Mouse (Mus musculus) liver, adult (tissue): Measurements from ENCODE around the gene Vasp.

Experiments
- GATA4 ChIP-seq: IDR thresholded peaks from 2 replicates; pipeline ENCODE4 v1.6.1; 2014; ENCODE audit warnings: mild to moderate bottlenecking, low read length; ENCODE audit not compliant: insufficient replicate concordance

Gene Vasp

GRCm38 (mm10) chr7:19217944-19218343 is 53.7 kb downstream of the Vasp start:
- TF ChIP-seq GATA4, result no peak

- TF ChIP-seq GATA4, result no peak
Measured at GRCm38 (mm10) chr7:19217492-19217891, 54.1 kb downstream of the Vasp start.

GRCm38 (mm10) chr7:19214940-19215339 is 56.7 kb downstream of the Vasp start:
- TF ChIP-seq GATA4, result no peak

DNA sequence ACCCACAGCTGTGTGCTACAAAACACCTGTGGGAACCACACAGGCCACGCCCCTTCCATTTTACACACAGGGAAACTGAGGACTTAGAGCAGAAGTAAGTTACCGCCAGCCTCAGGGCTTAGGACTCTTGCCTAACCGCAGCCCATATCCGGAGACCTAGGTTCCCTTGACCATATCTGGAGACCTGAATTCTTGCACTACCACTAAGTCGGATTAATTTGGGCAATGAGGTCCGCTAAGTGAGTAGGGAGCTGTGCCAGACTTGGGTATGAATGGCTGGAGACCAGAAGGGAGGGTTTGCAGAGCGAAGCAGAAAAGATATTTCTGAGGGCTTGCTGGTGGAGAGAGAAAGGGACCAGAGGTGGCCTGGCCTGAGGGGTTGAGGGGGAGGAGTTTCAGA is 57.2 kb downstream of the Vasp start:
- TF ChIP-seq GATA4, result no peak

DNA sequence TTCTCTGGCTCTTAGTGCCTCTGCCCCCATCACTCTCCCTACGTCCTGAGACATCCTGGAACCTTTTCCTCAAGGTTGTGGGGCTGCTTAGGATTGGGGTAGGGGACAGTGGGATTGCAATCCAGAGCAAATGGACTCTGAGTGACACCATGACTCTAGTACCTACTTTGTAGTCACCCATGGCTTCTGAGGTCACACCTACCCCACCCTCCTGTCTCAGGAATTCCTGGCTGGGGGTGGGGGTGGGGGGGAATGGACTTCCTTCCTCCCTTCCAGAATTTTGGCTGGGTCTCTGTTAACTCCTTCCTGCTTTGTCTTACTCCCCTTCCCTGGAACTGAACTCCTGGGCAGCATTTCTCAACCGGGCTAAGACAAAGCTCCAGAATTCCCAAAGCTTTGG is 58.2 kb downstream of the Vasp start:
- TF ChIP-seq GATA4, result no peak

DNA sequence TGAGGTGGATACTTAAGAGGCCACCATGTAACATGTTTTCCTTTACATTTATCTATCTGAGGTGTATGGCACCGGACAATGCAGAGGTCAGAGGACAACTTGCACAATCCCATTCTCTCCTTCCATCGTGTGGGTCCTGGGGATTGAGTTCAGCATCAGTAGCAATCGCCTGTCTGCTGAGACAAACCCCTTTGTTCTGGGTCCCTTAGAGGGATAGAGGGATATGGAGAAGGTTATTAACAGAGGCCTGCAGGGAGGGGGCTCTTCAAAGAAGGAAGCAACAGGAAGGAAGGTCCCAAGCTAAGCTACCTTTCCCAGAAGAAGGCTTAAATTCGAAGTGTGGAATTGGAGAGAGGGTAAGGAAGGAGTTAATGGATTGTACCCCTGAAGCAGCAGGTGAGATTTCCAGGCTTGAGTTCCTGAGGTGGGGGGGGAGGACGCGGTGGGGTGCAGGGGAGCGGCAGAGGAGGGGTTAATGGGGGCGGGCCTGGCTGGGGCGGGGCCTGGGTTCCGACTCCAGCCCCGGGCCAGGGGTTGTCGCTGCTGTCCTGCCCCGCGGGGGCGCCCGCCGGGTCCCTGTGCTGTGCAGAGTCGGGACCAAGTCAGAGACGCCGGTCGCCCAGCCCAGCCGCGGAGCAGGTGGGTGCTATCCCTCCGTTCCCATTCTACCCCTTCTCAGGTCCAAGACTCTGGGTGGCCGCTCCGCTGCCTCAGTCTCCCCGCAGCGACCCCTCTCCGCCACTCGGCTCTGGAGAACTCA is 59.4 kb downstream of the Vasp start, which contains the start of gene Gpr4:
Gene Gpr4 (plus strand): TSS at position 543 of the 760 bp plus-strand sequence.
- TF ChIP-seq GATA4, result no peak

DNA sequence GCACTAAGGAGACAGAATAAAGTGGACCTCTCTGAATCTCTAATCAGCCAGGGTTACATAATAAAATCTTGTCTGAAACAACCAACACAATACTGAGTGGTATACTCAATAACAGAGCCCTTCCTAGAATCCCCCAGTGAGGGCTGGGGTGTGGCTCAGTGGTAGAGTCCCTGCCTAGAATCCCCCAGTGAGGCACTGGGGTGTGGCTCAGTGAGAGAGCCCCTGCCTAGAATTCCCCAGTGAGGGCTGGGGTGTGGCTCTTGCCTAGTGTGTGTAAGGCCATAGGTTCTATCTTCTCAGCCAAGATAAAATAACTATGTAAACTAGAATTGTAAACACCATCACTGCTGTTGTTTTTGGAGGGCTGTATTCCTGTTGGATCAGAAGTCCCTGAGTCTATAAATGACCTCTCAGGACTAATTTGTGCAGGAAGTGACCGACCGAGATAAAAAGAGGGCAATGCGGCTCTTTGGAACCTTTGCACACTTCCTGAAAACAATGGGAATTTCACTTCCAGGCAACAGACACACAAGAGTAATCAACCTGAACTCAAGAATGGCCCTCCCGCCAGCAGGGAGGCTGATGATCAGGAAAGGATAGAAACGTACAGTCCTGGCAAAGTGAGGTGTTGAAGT is 60.5 kb downstream of the Vasp start:
- no peak for TF ChIP-seq GATA4

DNA sequence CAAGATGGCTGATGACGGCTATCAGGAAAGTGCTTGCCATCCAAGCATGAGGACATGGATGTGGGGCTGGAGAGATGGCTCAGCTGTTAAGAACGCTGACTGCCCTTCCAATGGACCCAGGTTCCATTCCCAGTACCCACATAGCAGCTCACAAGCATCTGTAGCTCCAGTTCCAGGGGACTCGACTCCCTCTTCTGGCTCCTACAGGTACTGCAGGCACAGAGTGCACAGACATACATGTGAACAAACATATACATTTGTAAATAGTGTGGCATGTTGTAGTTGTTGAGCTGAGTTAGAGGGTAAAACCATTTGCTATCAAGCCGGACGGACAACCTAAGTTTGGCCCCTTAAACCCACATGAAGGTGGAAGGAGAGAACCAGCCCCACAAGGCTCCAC is 61.6 kb downstream of the Vasp start:
- TF ChIP-seq GATA4, result no peak

DNA sequence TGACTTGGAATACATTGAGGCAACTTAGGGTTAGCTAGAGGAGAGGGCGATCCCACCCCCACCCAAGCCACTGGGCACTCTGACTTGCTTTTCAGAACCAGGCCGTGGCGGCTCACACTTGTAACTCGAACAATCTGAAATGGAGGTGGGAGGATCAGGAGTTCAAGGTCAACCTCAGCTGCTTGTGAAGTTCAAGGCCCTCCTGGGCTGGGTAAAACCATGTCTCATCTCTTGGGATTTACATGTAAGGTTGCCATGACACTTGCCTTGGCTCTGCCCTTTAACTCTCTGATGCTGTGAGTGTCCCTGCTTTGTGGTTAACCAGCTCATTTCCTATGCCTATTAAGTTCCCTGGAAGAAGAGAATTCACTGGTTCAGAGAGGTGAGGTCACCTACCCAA is 62.1 kb downstream of the Vasp start:
- no peak for TF ChIP-seq GATA4

GRCm38 (mm10) chr7:19208944-19209472 is 62.6 kb downstream of the Vasp start:
- no peak for TF ChIP-seq GATA4

GRCm38 (mm10) chr7:19208201-19208910 is 63.3 kb downstream of the Vasp start:
- no peak for TF ChIP-seq GATA4
